Mouse (Mus musculus) kidney, adult 2 months (tissue): ENCODE data around the gene Pml. TPM values are rescaled to one million over a fixed set of nuclear protein-coding genes. Genes with fewer than 3 reads are reported as not detected.
A peak's percentile ranks its signal among the peaks of the same experiment; 100 is the strongest.

ENCODE experiments used
- DNase-seq: peaks from one replicate; pipeline ENCODE4 v3.0.0; 2021
- H3K27ac ChIP-seq: fragments of 200-500 bp; 2 replicates; pipeline ENCODE4 v1.5.1; 2012; ENCODE audit warnings: low read depth, low read length, control low read depth, inconsistent platforms; ENCODE audit not compliant: insufficient read depth
- H3K27me3 ChIP-seq: fragments of 200-500 bp; replicated peaks from 2 replicates; pipeline ENCODE4 v1.6.1; 2012; ENCODE audit warnings: mild to moderate bottlenecking, moderate library complexity, low read length, inconsistent platforms; ENCODE audit not compliant: control insufficient read depth, insufficient read depth
- H3K36me3 ChIP-seq: fragments of 200-500 bp; 2 replicates; pipeline ENCODE4 v1.6.1; 2012; ENCODE audit warnings: mild to moderate bottlenecking, moderate library complexity, low read length, inconsistent platforms; ENCODE audit not compliant: control insufficient read depth, insufficient read depth
- H3K4me1 ChIP-seq: fragments of 200-500 bp; 2 replicates; pipeline ENCODE4 v1.6.1; 2011; ENCODE audit warnings: low read length; ENCODE audit not compliant: control insufficient read depth, insufficient read depth
- H3K4me3 ChIP-seq: fragments of 200-500 bp; 2 replicates; pipeline ENCODE4 v1.5.1; 2011; ENCODE audit warnings: mild to moderate bottlenecking, low read depth, low read length, control low read depth; ENCODE audit not compliant: insufficient read depth
- CTCF ChIP-seq: fragments of 200-500 bp; conservative IDR thresholded peaks from 2 replicates; pipeline ENCODE4 v1.5.1; 2011; ENCODE audit warnings: low read depth, mild to moderate bottlenecking, control low read depth, low read length, moderate library complexity, mixed read lengths; ENCODE audit not compliant: insufficient read depth, insufficient read length
- POLR2A ChIP-seq: fragments of 200-500 bp; IDR thresholded peaks from one replicate; pipeline ENCODE4 v1.6.1; 2011; ENCODE audit warnings: low read depth, low read length, control low read depth
- WGBS: fragments of 180-500 bp; shearing (Covaris S2); methylation state at CpG from one replicate; pipeline ENCODE4 v1.1.7; 2018; 5-methylcytosine and 5-hydroxymethylcytosine counted together
- polyA plus RNA-seq: library from polyadenylated mRNA; depleted of rRNA; stranded (reverse); fragments of >200 nt; gene quantifications from 2 replicates; pipeline ENCODE4 v1.2.3, GENCODE M21; 2012

Gene Pml
- polyA plus RNA-seq, 1 experiment, result 27.6 TPM

GRCm38 (mm10) chr9:58247064-58247759 is 2.4 kb downstream of the Pml start:
- TF ChIP-seq POLR2A (no peak), CTCF (peak; percentile 71)
- peak; percentile 89 for DNase-seq
- H3K27ac ChIP-seq, result peak overlapping the region; percentile 55
- H3K36me3 ChIP-seq, result no peaks in the 10 kb centered on the region
- peak overlapping the region; percentile 14; the same call in 1 of the 2 replicates for H3K4me3 ChIP-seq
- H3K27me3 ChIP-seq, result no peaks in the 10 kb centered on the region
- WGBS, result 8% methylated on average over 25 of the region's 25 CpGs
- peaks cover 14% of the 10 kb centered on the region; the same call in 1 of the 2 replicates for H3K4me1 ChIP-seq

DNA sequence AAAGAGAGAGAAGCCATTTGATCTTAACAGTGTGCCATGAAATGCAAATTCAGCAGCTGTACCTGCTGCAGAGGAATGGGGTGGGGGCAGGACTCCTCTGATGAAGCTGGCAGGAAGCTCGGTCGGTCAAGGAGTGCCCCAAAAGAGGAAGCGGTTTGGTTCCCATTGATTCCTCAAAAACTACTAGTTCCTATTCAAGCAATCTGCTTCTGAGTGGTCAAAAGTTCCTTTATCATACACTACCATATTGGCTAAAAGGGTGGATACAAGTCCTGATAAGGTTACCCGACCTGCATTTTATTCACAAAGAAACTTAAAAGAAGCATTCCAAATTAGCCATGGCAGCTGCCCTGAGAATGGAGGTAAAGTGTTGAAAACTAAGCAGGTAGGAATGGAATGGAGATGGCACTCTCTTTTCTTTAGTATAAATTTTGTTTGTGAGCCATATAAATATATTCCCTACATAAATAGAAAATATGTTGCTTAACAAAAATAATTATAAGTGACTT is 3.4 kb downstream of the Pml start:
- no peak for TF ChIP-seq POLR2A
- no peak for TF ChIP-seq CTCF
- no peak overlapping the region for H3K4me3 ChIP-seq
- peaks cover 14% of the 10 kb centered on the region; the same call in 1 of the 2 replicates for H3K4me1 ChIP-seq
- no peaks in the 10 kb centered on the region for H3K27me3 ChIP-seq
- DNase-seq, result no peak
- no peak overlapping the region for H3K27ac ChIP-seq
- whole genome bisulfite sequencing, result 41% methylated on average over 4 of the region's 4 CpGs
- H3K36me3 ChIP-seq, result no peaks in the 10 kb centered on the region

DNA sequence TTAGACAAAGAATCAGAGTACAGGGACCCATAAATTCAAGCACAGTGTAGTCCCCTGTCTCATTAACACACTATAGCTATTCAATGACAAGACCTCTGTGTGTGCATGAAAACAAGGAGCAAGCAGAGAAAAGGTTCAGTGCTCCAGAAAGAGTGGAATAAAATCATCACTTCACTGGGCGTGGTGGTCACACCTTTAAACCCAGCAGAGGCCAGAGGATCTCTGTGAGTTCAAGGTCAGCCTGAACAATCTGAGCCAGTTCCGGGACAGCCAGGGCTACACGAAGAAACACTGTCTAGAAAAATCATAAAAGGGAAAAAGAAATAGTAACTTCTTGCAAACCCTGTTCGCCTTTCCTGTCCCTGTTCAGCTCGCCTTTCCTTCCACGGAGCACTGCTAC is 5.9 kb downstream of the Pml start:
- Histone ChIP-seq H3K36me3 (no peaks in the 10 kb centered on the region), H3K4me3 (no peak overlapping the region), H3K27me3 (no peaks in the 10 kb centered on the region), H3K27ac (no peak overlapping the region), H3K4me1 (peaks cover 12% of the 10 kb centered on the region; the same call in 1 of the 2 replicates)
- no peak for DNase-seq
- WGBS, result 71% methylated on average over 6 of the region's 6 CpGs
- TF ChIP-seq POLR2A (no peak), CTCF (no peak)

GRCm38 (mm10) chr9:58242696-58243095 is 6.9 kb downstream of the Pml start:
- no peak overlapping the region for H3K27ac ChIP-seq
- H3K36me3 ChIP-seq, result no peaks in the 10 kb centered on the region
- H3K4me3 ChIP-seq, result no peak overlapping the region
- no peaks in the 10 kb centered on the region for H3K27me3 ChIP-seq
- no peak for DNase-seq
- peaks cover 8% of the 10 kb centered on the region; the same call in 1 of the 2 replicates for H3K4me1 ChIP-seq
- TF ChIP-seq CTCF, result no peak
- TF ChIP-seq POLR2A, result no peak
- 62% methylated on average over 5 of the region's 5 CpGs for whole genome bisulfite sequencing

DNA sequence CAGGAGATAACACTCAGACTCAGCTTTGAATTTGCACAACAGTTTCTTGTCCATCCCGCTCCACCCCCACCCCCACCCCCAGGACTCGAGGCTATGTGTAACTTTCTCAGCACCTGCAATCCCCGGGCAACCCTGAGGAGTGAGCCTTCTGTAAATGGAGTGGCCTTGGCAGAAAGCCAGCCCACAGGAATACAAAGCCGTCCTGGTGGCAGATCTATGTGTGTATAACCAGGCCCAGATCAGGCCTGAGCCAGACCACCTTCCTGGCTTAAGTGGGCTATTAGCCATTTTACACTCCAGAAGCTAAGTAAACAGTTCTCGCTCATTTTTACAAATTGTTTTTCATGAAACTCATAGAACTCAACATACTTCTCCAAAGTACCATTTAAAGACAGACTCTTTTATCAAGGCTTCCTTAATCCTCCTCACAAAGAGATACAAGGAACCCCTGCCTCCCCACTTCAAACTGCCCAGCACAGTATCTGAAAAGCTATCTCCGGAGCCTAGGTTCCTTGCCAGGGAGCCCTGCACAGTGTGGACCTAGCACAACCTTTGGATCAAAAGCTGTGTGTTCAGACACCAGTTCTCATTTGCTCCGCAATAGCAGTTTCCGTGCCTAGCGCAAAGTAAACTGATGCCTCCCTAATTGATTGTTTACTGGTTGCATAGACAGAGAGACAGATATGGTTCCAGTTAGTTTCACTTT is 7.7 kb downstream of the Pml start:
- no peak for TF ChIP-seq CTCF
- TF ChIP-seq POLR2A, result no peak
- H3K27me3 ChIP-seq, result no peaks in the 10 kb centered on the region
- no peak overlapping the region for H3K4me3 ChIP-seq
- peak; percentile 66 for DNase-seq
- H3K36me3 ChIP-seq, result no peaks in the 10 kb centered on the region; the same call in 1 of the 2 replicates
- 47% methylated on average over 9 of the region's 9 CpGs for WGBS
- peaks cover 8% of the 10 kb centered on the region; the same call in 1 of the 2 replicates for H3K4me1 ChIP-seq
- H3K27ac ChIP-seq, result no peak overlapping the region

DNA sequence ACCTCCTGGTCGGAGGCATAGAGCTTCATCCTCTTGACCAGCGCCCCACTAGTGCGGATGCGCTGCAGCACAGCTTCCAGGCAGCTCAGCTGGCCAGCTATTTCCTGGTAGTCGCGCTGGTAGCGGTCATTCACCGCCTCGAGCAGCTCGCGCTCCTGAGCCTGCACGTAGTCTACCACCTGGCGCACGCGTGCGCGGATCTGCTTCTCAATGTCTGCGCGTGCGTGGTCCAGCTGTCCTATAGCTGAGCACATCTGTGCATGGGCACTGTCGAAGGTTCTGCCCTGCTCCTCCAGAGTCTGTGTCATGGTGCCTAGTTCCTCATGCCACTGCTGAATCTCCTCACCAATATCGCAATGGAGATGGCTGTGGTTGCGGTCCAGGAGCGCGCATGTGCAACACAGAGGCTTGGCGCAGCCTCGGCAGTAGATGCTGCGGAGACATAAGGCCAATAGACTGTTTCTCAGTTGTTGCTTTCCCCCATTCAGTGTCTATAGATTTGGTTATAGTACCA is 15.0 kb downstream of the Pml start:
- no peak overlapping the region for H3K4me3 ChIP-seq
- H3K4me1 ChIP-seq, result no peaks in the 10 kb centered on the region; the same call in 1 of the 2 replicates
- 97% methylated on average over 28 of the region's 28 CpGs for WGBS
- H3K27me3 ChIP-seq, result no peaks in the 10 kb centered on the region
- peaks cover 4% of the 10 kb centered on the region for H3K36me3 ChIP-seq
- H3K27ac ChIP-seq, result no peak overlapping the region
- DNase-seq, result no peak
- TF ChIP-seq POLR2A (no peak), CTCF (no peak)

- 39% methylated on average over 5 of the region's 5 CpGs for WGBS
- TF ChIP-seq CTCF (no peak), POLR2A (no peak)
Measured at GRCm38 (mm10) chr9:58232374-58232773, 17.2 kb downstream of the Pml start.

More at GRCm38 (mm10) chr9:58232374-58232773, 17.2 kb downstream of the Pml start:
- H3K27me3 ChIP-seq, result no peaks in the 10 kb centered on the region
- peaks cover 5% of the 10 kb centered on the region for H3K36me3 ChIP-seq
- peak overlapping the region; percentile 69 for H3K27ac ChIP-seq
- H3K4me1 ChIP-seq, result peaks cover 2% of the 10 kb centered on the region; the same call in 1 of the 2 replicates
- H3K4me3 ChIP-seq, result no peak overlapping the region
- DNase-seq, result peak; percentile 43
